Mouse (Mus musculus): ENCODE results near the gene Tbc1d12. TPM values are rescaled to one million over a fixed set of nuclear protein-coding genes. Genes with fewer than 3 reads are reported as not detected.

Tbc1d12 gene
- polyA plus RNA-seq (2014; fragmentation: Nextera tagmentation; extraction: Ambion mirVana), result 2.0 and 2.2 TPM in 2 replicates

DNA sequence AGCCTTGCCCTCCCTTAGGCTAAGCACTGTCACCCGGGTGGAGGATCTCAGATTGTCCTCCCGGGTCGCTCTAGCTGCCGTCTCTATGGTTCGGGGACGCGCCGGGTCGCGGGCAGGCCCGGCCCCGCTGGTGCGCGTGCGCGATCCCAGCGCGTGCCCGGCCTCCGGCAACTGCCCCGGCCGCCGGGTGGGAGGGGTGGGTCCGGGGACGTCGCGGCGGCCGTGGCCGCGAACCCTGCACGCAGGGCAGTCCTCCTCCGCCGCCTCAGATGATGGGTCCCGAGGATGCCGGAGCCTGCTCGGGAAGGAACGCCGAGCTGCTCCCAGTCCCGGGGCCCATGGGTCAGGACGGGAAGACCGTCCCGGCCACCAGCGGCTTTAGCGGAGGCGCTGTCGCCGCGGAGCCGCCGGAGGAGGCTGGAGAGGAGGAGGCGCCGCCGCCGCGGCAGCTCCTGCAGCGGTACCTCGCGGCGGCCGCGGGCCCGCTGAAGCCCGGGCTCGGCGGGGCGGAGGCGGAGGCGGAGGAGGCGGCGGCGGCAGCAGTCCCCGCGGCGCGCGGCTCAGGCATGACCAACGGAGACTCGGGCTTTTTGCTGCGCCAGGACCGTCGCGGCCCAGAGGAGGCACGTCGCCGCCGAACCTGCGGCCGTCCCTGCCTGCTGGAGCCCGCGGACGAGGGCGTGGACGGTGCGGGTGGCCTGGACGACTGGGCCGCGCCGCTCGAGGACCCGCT, at the start of gene Tbc1d12:
Gene Tbc1d12 (plus strand): TSS at position 142 of the 733 bp plus-strand sequence.
- Histone ChIP-seq H3K36me3 (ENCODE audit: control insufficient read depth, insufficient read depth, low read length) (no peaks in the 10 kb centered on the region), H3K9me3 (replicated peaks; ENCODE audit: control insufficient read depth, low read length) (no peaks in the 10 kb centered on the region), H3K9ac (ENCODE audit: low read depth, low read length) (peak within 1 kb of the TSS; percentile 88), H3K4me3 (ENCODE audit: low read depth, low read length) (peak within 1 kb of the TSS; percentile 88), H3K4me2 (peak within 1 kb of the TSS; percentile 77), H3K4me1 (ENCODE audit: control insufficient read depth, insufficient read depth, low read length) (no peaks in the 10 kb centered on the region), H3K27ac (ENCODE audit: low read depth, low read length) (peak within 1 kb of the TSS; percentile 90), H3K27me3 (ENCODE audit: control insufficient read depth, insufficient read depth, low read length) (no peaks in the 10 kb centered on the region)
- ATAC-seq (replicated peaks; ENCODE audit: insufficient number of reproducible peaks, low FRiP score, low TSS enrichment), result peak; percentile 90
- WGBS (ENCODE audit: insufficient replicate concordance), result under 1% methylated on average over 65 of the region's 101 CpGs

- H3K27ac ChIP-seq (ENCODE audit: low read depth, low read length), result no peak overlapping the region
- no peak overlapping the region for H3K4me3 ChIP-seq (ENCODE audit: low read depth, low read length)
- no peaks in the 10 kb centered on the region for H3K4me1 ChIP-seq (ENCODE audit: control insufficient read depth, insufficient read depth, low read length)
- ATAC-seq (replicated peaks; ENCODE audit: insufficient number of reproducible peaks, low FRiP score, low TSS enrichment), result no peak
- no peak overlapping the region for H3K9ac ChIP-seq (ENCODE audit: low read depth, low read length)
- H3K4me2 ChIP-seq, result no peak overlapping the region
- H3K9me3 ChIP-seq (replicated peaks; ENCODE audit: control insufficient read depth, low read length), result no peaks in the 10 kb centered on the region
- peaks cover 14% of the 10 kb centered on the region for H3K36me3 ChIP-seq (ENCODE audit: control insufficient read depth, insufficient read depth, low read length)
- WGBS (ENCODE audit: insufficient replicate concordance), result 91% methylated on average over 6 of the region's 6 CpGs
- no peaks in the 10 kb centered on the region for H3K27me3 ChIP-seq (ENCODE audit: control insufficient read depth, insufficient read depth, low read length)
These were observed 48.6 kb upstream of the Tbc1d12 start for GRCm38 (mm10) chr19:38787756-38788155.

GRCm38 (mm10) chr19:38793563-38794045, 42.8 kb upstream of the Tbc1d12 start:
- Histone ChIP-seq H3K9ac (ENCODE audit: low read depth, low read length) (no peak overlapping the region), H3K4me1 (ENCODE audit: control insufficient read depth, insufficient read depth, low read length) (no peaks in the 10 kb centered on the region), H3K9me3 (replicated peaks; ENCODE audit: control insufficient read depth, low read length) (no peaks in the 10 kb centered on the region), H3K27me3 (ENCODE audit: control insufficient read depth, insufficient read depth, low read length) (no peaks in the 10 kb centered on the region), H3K4me2 (no peak overlapping the region), H3K36me3 (ENCODE audit: control insufficient read depth, insufficient read depth, low read length) (peaks cover 25% of the 10 kb centered on the region), H3K27ac (ENCODE audit: low read depth, low read length) (no peak overlapping the region), H3K4me3 (ENCODE audit: low read depth, low read length) (no peak overlapping the region)
- WGBS (ENCODE audit: insufficient replicate concordance), result 93% methylated on average over 7 of the region's 7 CpGs
- ATAC-seq (replicated peaks; ENCODE audit: insufficient number of reproducible peaks, low FRiP score, low TSS enrichment), result no peak

GRCm38 (mm10) chr19:38796546-38796945, 39.8 kb upstream of the Tbc1d12 start:
- Histone ChIP-seq H3K9me3 (replicated peaks; ENCODE audit: control insufficient read depth, low read length) (no peaks in the 10 kb centered on the region), H3K9ac (ENCODE audit: low read depth, low read length) (no peak overlapping the region), H3K27ac (ENCODE audit: low read depth, low read length) (no peak overlapping the region), H3K4me3 (ENCODE audit: low read depth, low read length) (no peak overlapping the region), H3K4me2 (no peak overlapping the region), H3K4me1 (ENCODE audit: control insufficient read depth, insufficient read depth, low read length) (no peaks in the 10 kb centered on the region), H3K36me3 (ENCODE audit: control insufficient read depth, insufficient read depth, low read length) (peaks cover 18% of the 10 kb centered on the region), H3K27me3 (ENCODE audit: control insufficient read depth, insufficient read depth, low read length) (no peaks in the 10 kb centered on the region)
- ATAC-seq (replicated peaks; ENCODE audit: insufficient number of reproducible peaks, low FRiP score, low TSS enrichment), result no peak
- WGBS (ENCODE audit: insufficient replicate concordance), result 80% methylated on average over 5 of the region's 5 CpGs

DNA sequence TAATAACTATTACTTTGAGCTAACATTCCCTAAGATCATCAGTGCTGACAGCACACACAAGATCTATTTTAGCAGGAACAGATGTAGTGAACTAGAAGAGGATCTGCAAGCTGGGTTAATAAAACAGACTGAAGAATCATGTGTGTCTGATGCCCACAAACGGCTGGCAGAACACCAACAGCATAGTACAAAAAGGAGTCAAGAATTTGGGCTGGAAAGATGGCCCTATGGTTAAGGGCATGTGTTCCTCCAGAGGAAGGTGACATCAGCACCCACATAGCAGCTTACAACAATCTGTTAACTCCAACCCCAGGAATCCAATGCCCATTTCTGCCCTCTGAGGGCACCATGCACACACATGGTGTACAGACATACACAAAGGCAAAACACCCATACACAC, 38.1 kb upstream of the Tbc1d12 start:
- WGBS (ENCODE audit: insufficient replicate concordance), result 84% methylated on average over 1 of the region's 1 CpGs
- Histone ChIP-seq H3K9me3 (replicated peaks; ENCODE audit: control insufficient read depth, low read length) (no peaks in the 10 kb centered on the region), H3K36me3 (ENCODE audit: control insufficient read depth, insufficient read depth, low read length) (peaks cover 15% of the 10 kb centered on the region), H3K27ac (ENCODE audit: low read depth, low read length) (no peak overlapping the region), H3K27me3 (ENCODE audit: control insufficient read depth, insufficient read depth, low read length) (no peaks in the 10 kb centered on the region), H3K4me2 (no peak overlapping the region), H3K4me1 (ENCODE audit: control insufficient read depth, insufficient read depth, low read length) (no peaks in the 10 kb centered on the region), H3K9ac (ENCODE audit: low read depth, low read length) (no peak overlapping the region), H3K4me3 (ENCODE audit: low read depth, low read length) (no peak overlapping the region)
- no peak for ATAC-seq (replicated peaks; ENCODE audit: insufficient number of reproducible peaks, low FRiP score, low TSS enrichment)

- H3K4me1 ChIP-seq (ENCODE audit: control insufficient read depth, insufficient read depth, low read length), result no peaks in the 10 kb centered on the region
- no peak overlapping the region for H3K4me2 ChIP-seq
- no peaks in the 10 kb centered on the region for H3K27me3 ChIP-seq (ENCODE audit: control insufficient read depth, insufficient read depth, low read length)
- ATAC-seq (replicated peaks; ENCODE audit: insufficient number of reproducible peaks, low FRiP score, low TSS enrichment), result no peak
- H3K9me3 ChIP-seq (replicated peaks; ENCODE audit: control insufficient read depth, low read length), result no peaks in the 10 kb centered on the region
- peaks cover 17% of the 10 kb centered on the region for H3K36me3 ChIP-seq (ENCODE audit: control insufficient read depth, insufficient read depth, low read length)
- H3K27ac ChIP-seq (ENCODE audit: low read depth, low read length), result no peak overlapping the region
- no peak overlapping the region for H3K9ac ChIP-seq (ENCODE audit: low read depth, low read length)
- 95% methylated on average over 6 of the region's 6 CpGs for WGBS (ENCODE audit: insufficient replicate concordance)
- no peak overlapping the region for H3K4me3 ChIP-seq (ENCODE audit: low read depth, low read length)
These were observed 37.6 kb upstream of the Tbc1d12 start for GRCm38 (mm10) chr19:38798801-38799200.

DNA sequence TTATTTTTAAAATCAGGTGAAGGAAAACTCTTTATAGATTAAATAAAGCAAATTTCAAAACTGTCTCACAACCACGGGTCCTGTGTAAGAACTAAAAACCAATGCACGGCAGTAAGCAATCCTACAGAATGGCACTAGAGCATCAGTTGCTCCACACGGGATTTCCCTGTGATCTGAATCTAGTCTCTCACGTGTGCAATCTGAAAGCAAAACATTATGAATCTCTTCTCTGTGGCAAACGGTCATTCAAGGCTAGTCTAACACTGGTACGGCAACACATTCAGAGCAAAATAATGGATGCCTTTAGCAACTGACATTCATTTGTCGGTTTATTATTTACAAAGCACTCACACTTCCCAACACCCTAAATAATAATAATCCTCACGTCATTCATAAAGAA, 18.2 kb upstream of the Tbc1d12 start:
- H3K36me3 ChIP-seq (ENCODE audit: control insufficient read depth, insufficient read depth, low read length), result peaks cover 16% of the 10 kb centered on the region
- no peaks in the 10 kb centered on the region for H3K9me3 ChIP-seq (replicated peaks; ENCODE audit: control insufficient read depth, low read length)
- H3K9ac ChIP-seq (ENCODE audit: low read depth, low read length), result peak overlapping the region; percentile 83
- H3K27me3 ChIP-seq (ENCODE audit: control insufficient read depth, insufficient read depth, low read length), result no peaks in the 10 kb centered on the region
- 40% methylated on average over 8 of the region's 8 CpGs for WGBS (ENCODE audit: insufficient replicate concordance)
- ATAC-seq (replicated peaks; ENCODE audit: insufficient number of reproducible peaks, low FRiP score, low TSS enrichment), result no peak
- H3K27ac ChIP-seq (ENCODE audit: low read depth, low read length), result no peak overlapping the region
- peak overlapping the region; percentile 76 for H3K4me2 ChIP-seq
- H3K4me1 ChIP-seq (ENCODE audit: control insufficient read depth, insufficient read depth, low read length), result peaks cover 4% of the 10 kb centered on the region
- peak overlapping the region; percentile 79 for H3K4me3 ChIP-seq (ENCODE audit: low read depth, low read length)

- peak within 1 kb of the TSS; percentile 76 for H3K4me2 ChIP-seq
- peak within 1 kb of the TSS; percentile 83 for H3K9ac ChIP-seq (ENCODE audit: low read depth, low read length)
- H3K27me3 ChIP-seq (ENCODE audit: control insufficient read depth, insufficient read depth, low read length), result no peaks in the 10 kb centered on the region
- under 1% methylated on average over 38 of the region's 38 CpGs for WGBS (ENCODE audit: insufficient replicate concordance)
- peak within 1 kb of the TSS; percentile 84 for H3K27ac ChIP-seq (ENCODE audit: low read depth, low read length)
- H3K9me3 ChIP-seq (replicated peaks; ENCODE audit: control insufficient read depth, low read length), result no peaks in the 10 kb centered on the region
- peak; percentile 82 for ATAC-seq (replicated peaks; ENCODE audit: insufficient number of reproducible peaks, low FRiP score, low TSS enrichment)
- H3K4me1 ChIP-seq (ENCODE audit: control insufficient read depth, insufficient read depth, low read length), result peaks cover 4% of the 10 kb centered on the region
- peaks cover 15% of the 10 kb centered on the region for H3K36me3 ChIP-seq (ENCODE audit: control insufficient read depth, insufficient read depth, low read length)
- peak within 1 kb of the TSS; percentile 79 for H3K4me3 ChIP-seq (ENCODE audit: low read depth, low read length)
These were observed 17.5 kb upstream of the Tbc1d12 start, which contains the start of gene Noc3l for GRCm38 (mm10) chr19:38818766-38819426. Gene Noc3l (minus strand): TSS chr19:38819237.

Data from heart, embryonic 11.5 days (tissue).